Mouse (Mus musculus): Measurements from ENCODE around the gene Mrpl53. TPM values are rescaled to one million over a fixed set of nuclear protein-coding genes. Genes with fewer than 3 reads are reported as not detected.

Mrpl53 gene
- 101 and 105 TPM in 2 replicates for polyA plus RNA-seq (2016; fragmentation: Nextera tagmentation; extraction: Ambion mirVana)

DNA sequence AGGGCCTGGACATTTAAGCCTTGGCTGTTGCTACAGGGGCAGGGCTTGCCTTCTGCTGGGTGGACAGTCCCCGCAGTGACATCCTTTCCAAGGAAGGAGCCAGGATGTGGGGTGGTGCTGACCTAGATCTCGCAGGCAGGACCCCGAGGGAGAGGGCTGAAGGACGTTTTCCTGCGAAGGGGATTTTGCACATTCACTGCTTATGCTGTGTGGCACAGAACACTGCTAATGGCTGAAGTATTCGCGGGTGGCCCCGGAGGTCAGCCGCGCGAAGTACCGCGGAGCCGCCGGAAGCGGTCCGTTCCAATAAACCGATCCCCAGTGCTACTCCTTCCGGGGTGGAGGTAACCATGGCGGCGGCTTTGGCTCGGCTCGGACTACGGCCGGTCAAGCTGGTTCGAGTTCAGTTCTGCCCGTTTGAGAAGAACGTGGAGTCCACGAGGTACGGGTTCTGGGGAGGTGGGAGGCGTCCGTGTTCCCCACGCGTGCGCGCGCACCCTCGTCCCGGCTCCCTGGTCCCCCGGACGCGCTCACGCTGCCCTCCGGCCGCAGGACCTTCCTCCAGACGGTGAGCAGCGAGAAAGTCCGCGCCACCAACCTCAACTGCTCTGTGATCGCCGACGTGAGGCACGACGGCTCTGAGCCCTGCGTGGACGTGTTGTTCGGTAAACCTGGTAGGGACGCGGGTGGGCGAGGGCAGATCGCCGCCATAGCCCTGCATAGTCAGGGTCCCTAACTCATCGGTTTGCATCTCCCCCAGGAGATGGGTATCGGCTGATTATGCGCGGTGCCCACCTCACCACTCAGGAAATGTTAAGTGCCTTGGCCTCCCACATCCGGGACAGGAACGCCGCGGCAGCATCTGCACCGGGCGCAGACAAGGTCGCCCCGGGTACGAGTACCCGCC is at the start of gene Mrpl53:
Gene Mrpl53, plus strand, starts transcription at position 279 of the 907 bp plus-strand sequence.
- WGBS (ENCODE audit: insufficient replicate concordance): under 1% methylated on average over 76 of the region's 76 CpGs
- Histone ChIP-seq H3K27me3 (replicated peaks) (no peaks in the 10 kb centered on the region), H3K9me3 (replicated peaks) (no peaks in the 10 kb centered on the region), H3K9ac (peak within 1 kb of the TSS; percentile 93), H3K4me1 (peaks cover 55% of the 10 kb centered on the region), H3K36me3 (peaks cover 42% of the 10 kb centered on the region), H3K4me2 (peak within 1 kb of the TSS; percentile 80), H3K27ac (peak within 1 kb of the TSS; percentile 92), H3K4me3 (peak within 1 kb of the TSS; percentile 78)
- ATAC-seq: peak; percentile 82

DNA sequence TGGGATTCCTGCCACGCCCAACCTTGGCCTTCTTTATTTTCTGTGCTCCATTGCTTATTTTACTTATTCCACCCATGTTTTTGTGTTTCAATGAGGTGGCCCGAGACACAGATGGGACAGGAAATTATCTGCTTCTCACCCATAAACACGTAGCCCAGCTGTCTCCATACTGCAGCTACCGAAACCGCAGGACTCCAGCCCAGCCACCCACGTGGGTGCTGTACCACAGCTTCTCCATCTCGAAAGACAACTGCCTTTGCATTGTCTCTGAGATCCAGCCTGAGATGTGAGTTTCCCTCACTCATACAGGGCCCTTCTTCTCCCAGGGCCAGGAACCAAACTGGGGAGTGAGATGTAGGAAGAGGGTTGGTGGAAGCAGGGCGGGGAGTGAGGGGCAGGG is 42.8 kb upstream of the Mrpl53 start:
- Histone ChIP-seq H3K4me1 (peaks cover 27% of the 10 kb centered on the region), H3K36me3 (no peaks in the 10 kb centered on the region), H3K27ac (no peak overlapping the region), H3K9ac (no peak overlapping the region), H3K9me3 (replicated peaks) (no peaks in the 10 kb centered on the region), H3K4me3 (no peak overlapping the region), H3K4me2 (no peak overlapping the region), H3K27me3 (replicated peaks) (peaks cover 100% of the 10 kb centered on the region)
- 39% methylated on average over 8 of the region's 8 CpGs for WGBS (ENCODE audit: insufficient replicate concordance)
- no peak for ATAC-seq

DNA sequence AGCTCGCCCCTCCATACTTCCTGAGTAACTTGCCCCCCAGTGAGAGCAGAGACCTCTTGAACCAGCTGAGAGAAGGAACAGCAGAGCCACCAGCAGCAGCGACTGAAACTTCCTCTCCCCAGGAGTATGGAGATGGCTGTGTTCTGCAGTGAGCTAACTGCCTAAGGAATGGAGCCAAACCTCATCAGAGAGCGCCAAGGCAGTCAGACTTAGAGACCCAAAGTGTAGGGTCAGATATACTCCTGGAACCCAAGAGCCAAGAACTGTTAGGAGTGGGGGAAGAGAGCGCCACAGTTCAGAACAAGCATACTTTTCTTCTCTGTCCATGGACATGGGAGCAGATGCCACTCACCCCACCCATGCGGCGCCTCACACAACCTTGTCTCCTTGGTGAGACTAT is 42.4 kb upstream of the Mrpl53 start:
- no peak overlapping the region for H3K4me3 ChIP-seq

DNA sequence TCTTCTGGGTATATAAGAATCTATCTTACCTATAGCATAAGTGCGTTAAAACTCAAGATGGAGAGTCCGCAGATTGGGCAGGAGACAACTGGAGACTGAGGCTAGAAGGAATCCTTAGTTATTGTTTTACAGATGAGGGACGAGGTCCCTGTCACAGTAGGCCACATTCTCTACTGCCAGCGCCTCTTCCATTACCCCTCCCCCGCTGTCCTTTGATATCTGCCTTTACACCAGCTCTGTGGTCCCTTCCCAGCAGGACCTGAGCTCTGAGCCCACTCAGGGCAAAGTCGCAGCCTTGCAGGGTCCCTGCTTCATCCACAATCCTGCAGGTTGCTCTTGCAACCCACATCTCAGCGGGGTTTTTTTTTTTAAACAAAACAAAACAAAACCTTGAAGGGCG is 40.6 kb upstream of the Mrpl53 start:
- 11% methylated on average over 8 of the region's 8 CpGs for WGBS (ENCODE audit: insufficient replicate concordance)
- no peak for ATAC-seq
- Histone ChIP-seq H3K27me3 (replicated peaks) (peaks cover 100% of the 10 kb centered on the region), H3K9me3 (replicated peaks) (no peaks in the 10 kb centered on the region), H3K9ac (no peak overlapping the region), H3K36me3 (no peaks in the 10 kb centered on the region), H3K4me1 (peaks cover 33% of the 10 kb centered on the region), H3K4me2 (peak overlapping the region; percentile 53), H3K27ac (no peak overlapping the region), H3K4me3 (peak overlapping the region; percentile 32; the same call in 1 of the 2 replicates)

More for the DNA sequence above, 42.4 kb upstream of the Mrpl53 start:
- 27% methylated on average over 6 of the region's 6 CpGs for WGBS (ENCODE audit: insufficient replicate concordance)
- Histone ChIP-seq H3K36me3 (no peaks in the 10 kb centered on the region), H3K27me3 (replicated peaks) (peaks cover 100% of the 10 kb centered on the region), H3K9me3 (replicated peaks) (no peaks in the 10 kb centered on the region), H3K9ac (no peak overlapping the region), H3K4me2 (no peak overlapping the region), H3K27ac (no peak overlapping the region), H3K4me1 (peaks cover 32% of the 10 kb centered on the region)
- ATAC-seq: no peak

DNA sequence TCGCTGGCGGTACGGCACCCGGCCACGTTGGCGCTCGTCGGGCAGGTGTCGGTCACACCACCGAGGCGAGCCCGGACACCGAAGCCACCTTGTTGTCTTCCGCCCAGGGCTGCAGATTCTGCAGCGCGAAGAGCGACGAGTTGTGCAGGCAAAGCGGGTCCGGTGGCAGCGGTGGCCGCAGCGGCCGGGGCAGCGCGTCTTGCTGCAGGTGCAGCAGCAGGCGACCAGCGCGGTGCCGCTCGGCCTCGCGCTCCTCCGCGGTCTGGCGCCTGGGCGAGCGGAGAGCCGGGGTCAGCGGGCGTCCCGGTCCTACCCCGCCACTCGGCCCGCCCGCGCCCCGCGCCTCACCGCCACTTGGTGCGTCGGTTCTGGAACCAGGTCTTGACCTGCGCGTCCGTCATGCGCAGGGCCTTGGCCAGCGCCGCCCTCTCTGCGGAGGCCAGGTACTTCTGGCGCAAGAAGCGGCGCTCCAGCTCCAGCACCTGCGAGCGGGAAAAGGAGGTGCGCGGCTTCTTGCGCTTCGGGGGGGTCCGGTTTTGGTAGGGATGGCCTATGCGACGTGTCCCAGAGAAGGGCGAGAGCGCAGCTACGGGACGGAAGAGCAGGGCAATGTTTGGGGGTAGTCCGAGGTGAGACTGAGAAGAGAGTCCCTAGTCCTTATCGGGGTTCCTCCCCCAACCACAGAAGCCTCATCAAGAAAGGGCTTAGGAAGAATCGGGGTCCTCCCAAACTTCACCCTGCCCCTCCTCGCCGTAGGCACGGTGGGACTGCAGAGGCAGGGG is 39.9 kb upstream of the Mrpl53 start:
- 2% methylated on average over 81 of the region's 81 CpGs for WGBS (ENCODE audit: insufficient replicate concordance)
- H3K4me2 ChIP-seq: peak overlapping the region; percentile 53
- peaks cover 33% of the 10 kb centered on the region for H3K4me1 ChIP-seq
- no peaks in the 10 kb centered on the region for H3K36me3 ChIP-seq
- H3K27ac ChIP-seq: no peak overlapping the region
- no peaks in the 10 kb centered on the region for H3K9me3 ChIP-seq (replicated peaks)
- H3K4me3 ChIP-seq: peak overlapping the region; percentile 32
- no peak overlapping the region; the same call in 1 of the 2 replicates for H3K9ac ChIP-seq
- ATAC-seq: no peak
- H3K27me3 ChIP-seq (replicated peaks): peaks cover 100% of the 10 kb centered on the region

DNA sequence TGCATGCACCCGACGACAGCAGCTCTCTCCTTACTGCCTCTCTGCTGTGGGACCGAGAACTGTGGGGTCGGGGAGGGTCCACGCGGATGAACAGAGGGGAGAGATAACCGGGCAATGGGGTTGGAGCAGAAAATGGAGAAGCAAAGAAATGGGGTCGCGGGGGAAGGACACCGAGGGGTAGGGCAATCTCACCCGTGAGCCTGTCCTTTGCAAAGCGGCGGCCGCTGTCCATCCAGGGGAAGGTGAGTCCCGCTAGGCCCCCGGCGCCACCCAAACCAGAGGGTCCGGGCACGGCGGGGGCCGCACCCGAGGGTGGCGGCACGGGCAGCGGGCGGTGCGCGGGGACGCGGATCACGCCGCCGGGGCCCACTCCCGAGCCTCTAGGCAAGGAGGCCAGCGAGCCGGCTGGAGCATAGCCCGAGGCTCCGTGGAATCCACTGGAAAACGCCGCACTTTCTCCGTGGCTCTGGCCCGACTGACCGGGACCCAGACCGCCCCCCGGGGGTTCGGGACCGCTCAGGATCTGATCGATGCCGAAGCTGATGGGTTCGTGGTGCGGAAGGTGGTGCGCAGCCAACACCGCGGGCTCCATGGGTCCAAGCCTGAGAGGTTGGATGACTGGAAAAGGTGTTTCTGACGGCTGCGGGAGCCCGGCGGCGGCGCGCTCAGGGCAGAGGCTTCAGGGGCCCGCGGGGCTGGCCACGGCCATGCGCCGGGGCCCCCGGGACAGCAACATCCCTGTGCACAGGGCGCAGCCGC is 39.2 kb upstream of the Mrpl53 start:
- Histone ChIP-seq H3K9me3 (replicated peaks) (no peaks in the 10 kb centered on the region), H3K27me3 (replicated peaks) (peaks cover 100% of the 10 kb centered on the region), H3K4me3 (peak overlapping the region; percentile 32), H3K4me1 (peaks cover 33% of the 10 kb centered on the region), H3K36me3 (no peaks in the 10 kb centered on the region), H3K4me2 (peak overlapping the region; percentile 36), H3K27ac (no peak overlapping the region), H3K9ac (no peak overlapping the region)
- 2% methylated on average over 69 of the region's 69 CpGs for WGBS (ENCODE audit: insufficient replicate concordance)
- no peak for ATAC-seq

DNA sequence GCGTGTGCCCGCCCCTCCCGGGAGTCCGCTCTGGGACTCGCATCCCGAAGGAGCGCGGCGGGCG is 38.8 kb upstream of the Mrpl53 start, which contains the start of gene Tlx2:
Gene Tlx2, minus strand, starts transcription at position 47 of the 64 bp plus-strand sequence.
- 1% methylated on average over 10 of the region's 10 CpGs for WGBS (ENCODE audit: insufficient replicate concordance)
- Histone ChIP-seq H3K36me3 (no peaks in the 10 kb centered on the region), H3K27ac (no peak within 1 kb of the TSS), H3K4me2 (peak within 1 kb of the TSS; percentile 53), H3K9ac (no peak within 1 kb of the TSS), H3K27me3 (replicated peaks) (peaks cover 100% of the 10 kb centered on the region), H3K9me3 (replicated peaks) (no peaks in the 10 kb centered on the region), H3K4me3 (peak within 1 kb of the TSS; percentile 32), H3K4me1 (peaks cover 33% of the 10 kb centered on the region)
- no peak for ATAC-seq

DNA sequence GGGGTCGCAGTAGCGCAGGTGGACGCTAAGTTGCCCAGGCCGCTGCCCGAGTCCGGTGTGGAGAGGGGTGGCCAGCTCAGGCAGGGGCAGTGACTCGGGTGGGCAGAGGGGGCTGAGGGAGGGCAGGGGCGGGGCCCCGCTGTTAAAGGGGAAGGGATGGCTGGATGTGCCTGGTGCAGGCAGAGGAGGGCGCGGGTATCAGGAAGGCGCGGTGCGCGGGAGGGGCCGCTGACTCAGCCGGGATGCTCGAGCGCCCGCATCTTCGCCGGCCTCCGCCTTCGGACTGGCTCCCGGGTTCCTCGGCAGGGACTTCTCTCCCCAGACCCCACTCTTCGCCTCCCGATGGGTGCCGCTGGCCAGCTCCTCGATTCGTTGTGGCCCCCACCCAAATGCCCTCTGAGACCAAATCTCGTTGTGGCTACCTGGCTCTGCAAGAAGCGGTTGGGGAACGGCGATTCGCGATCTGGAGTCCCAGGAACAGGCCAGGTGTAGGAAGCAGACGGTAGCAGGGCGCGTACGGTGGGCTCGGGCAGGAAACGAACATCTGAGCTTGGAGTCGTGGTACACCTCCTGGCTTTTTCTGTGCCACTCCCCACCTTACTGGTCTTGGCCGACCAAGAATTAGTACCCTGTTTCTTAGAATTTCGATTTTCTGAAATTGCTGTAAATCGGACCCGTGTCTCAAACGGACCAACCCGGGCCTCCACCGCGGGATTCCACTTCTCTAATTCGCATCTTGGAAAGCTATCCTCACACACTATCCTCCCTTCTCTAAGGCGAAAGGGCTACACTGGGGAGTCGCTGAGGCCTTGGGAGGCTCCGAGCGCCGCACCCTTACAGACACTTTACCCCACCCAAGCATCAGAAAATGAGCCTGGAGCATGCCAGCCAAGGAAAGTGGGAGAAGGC is 38.3 kb upstream of the Mrpl53 start:
- Histone ChIP-seq H3K9me3 (replicated peaks) (no peaks in the 10 kb centered on the region), H3K4me1 (peaks cover 33% of the 10 kb centered on the region), H3K27me3 (replicated peaks) (peaks cover 100% of the 10 kb centered on the region), H3K36me3 (no peaks in the 10 kb centered on the region), H3K9ac (no peak overlapping the region), H3K4me3 (peak overlapping the region; percentile 32), H3K27ac (no peak overlapping the region), H3K4me2 (peak overlapping the region; percentile 36)
- 1% methylated on average over 56 of the region's 58 CpGs for WGBS (ENCODE audit: insufficient replicate concordance)
- ATAC-seq: no peak

DNA sequence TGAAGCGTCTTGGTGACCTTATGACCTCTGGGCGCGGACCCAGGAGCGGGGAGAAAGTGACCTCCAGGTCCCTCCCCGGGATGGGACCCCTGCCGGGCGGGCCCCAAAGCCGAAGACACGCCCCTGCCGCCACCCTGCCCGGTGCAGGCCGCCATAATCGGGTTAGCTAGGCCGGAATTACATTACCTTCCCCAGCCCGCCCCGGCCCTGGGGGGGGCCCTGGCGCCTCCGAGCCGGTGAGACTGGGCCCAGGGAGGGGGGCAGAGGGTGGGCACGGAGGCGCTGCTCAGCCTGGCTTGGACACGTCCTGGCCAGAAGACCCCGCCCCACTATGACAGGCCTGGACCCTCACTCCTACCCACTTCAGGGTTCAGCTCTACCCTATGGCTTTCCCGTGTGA is 37.6 kb upstream of the Mrpl53 start:
- H3K4me3 ChIP-seq: 0 out of 2 replicates have a peak overlapping the region, but pooled peaks have one; percentile 11
- H3K4me1 ChIP-seq: peaks cover 33% of the 10 kb centered on the region
- H3K4me2 ChIP-seq: peak overlapping the region; percentile 36

DNA sequence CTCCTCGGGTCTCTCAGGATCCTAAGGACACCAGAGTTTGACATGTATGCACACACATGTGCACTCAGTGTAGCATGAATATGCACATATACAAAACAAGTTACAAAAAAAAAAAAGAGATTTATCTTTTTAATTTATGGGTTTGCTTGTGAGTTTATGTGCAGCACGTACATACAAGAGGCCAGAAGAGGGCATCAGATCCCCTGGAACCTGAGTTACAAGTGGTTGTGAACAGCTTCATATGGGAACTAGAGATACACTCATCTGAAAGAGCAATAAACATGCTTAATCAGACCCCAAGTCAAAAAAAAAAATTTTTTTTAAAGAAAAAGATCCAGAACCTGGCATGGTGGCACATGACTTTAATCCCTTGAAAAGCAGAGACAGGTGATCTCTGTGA is 33.9 kb upstream of the Mrpl53 start:
- no peak overlapping the region for H3K27ac ChIP-seq
- ATAC-seq: no peak
- H3K4me2 ChIP-seq: no peak overlapping the region
- no peaks in the 10 kb centered on the region for H3K9me3 ChIP-seq (replicated peaks)
- peaks cover 6% of the 10 kb centered on the region for H3K36me3 ChIP-seq
- 23% methylated on average over 2 of the region's 2 CpGs for WGBS (ENCODE audit: insufficient replicate concordance)
- peaks cover 35% of the 10 kb centered on the region for H3K4me1 ChIP-seq
- H3K27me3 ChIP-seq (replicated peaks): peaks cover 76% of the 10 kb centered on the region
- H3K4me3 ChIP-seq: no peak overlapping the region
- no peak overlapping the region for H3K9ac ChIP-seq

More for the DNA sequence above, 37.6 kb upstream of the Mrpl53 start:
- no peak overlapping the region for H3K27ac ChIP-seq
- H3K9ac ChIP-seq: no peak overlapping the region
- no peaks in the 10 kb centered on the region for H3K9me3 ChIP-seq (replicated peaks)
- H3K36me3 ChIP-seq: no peaks in the 10 kb centered on the region
- 2% methylated on average over 21 of the region's 24 CpGs for WGBS (ENCODE audit: insufficient replicate concordance)
- H3K27me3 ChIP-seq (replicated peaks): peaks cover 100% of the 10 kb centered on the region
- no peak for ATAC-seq
